Mouse (Mus musculus): ENCODE data around the gene Ube2f.
A peak's percentile ranks its signal among the peaks of the same experiment; 100 is the strongest.

Gene Ube2f

GRCm38 (mm10) chr1:91299026-91299706 lies 49.1 kb downstream of the Ube2f start:
- DNase-seq = no peak

DNA sequence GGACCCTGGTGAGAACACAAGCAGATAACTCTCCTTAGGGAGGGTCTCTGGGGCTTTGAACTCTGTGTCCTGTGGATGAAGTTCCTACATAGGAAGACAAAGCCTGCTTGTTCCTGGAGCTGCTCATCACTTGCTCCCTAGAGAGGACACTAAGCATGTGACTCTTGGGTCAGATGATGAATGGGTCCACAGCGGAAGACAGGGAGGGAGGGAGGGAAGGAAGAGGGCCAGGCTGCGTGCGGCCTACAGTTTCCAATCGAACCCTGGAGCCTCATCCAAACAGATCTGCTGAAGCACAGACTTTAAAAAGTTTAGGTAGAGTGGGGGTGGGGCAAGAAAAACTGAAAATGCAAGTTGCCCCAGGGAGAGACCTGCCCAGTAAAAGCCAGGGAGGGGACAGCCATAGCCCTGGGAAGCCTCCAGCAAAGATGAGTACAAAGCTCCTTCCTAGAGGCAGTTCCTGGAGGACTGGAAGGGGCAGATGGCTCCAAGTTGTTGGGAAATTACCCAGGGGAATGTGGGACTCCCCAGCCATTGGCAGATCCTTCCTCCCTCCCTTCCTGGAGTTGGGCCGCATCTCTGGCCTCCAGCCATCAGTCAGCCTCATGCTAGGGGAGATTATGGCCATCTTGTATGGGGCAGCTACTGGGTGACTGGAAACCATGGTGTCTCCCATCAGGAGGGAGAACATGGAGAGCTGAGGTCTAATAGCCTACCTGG lies 49.8 kb downstream of the Ube2f start:
- peak; percentile 58 to 78 for DNase-seq

- DNase-seq = no peak
Measured at GRCm38 (mm10) chr1:91301206-91301920, 51.3 kb downstream of the Ube2f start.

DNA sequence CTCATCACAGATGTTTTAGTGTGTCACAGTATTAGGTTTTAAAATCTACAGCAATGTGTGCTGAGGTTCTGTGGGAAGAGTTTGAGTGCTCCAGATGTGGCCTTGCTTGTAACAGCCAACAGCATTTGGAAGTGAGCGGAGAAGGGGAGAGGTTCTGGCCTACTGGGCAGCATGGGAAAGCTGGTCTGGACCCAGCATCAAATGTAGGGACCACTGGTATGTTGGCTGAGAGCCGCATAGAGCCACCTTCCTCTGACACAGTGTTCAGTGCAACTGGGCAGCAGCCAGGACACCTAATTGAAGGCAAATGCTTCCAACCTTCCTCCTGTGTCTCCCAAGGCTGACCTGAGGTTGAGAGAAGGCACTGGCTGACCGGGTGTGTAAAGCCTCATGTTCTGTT lies 51.9 kb downstream of the Ube2f start:
- DNase-seq = no peak

DNA sequence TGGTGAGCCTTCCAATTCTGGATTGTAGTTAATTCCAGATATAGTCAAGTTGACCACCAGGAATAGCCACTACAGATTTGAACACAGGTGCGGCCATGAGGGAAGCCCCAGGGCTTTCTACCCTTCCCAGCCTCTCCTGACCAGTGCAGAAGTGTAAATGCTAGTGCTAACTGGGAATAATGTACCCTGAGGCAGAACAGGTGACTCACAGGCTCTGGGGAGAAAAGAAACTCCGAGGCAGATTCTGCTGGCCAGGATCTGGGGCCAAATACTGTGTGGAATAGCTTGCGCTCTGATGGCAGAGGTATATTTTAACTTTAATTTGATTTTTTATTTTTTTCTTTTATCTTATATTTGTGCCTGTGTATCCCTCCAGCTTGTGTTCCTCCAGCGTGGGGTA lies 54.5 kb downstream of the Ube2f start:
- no peak for DNase-seq

- DNase-seq = no peak
Measured at GRCm38 (mm10) chr1:91309366-91310085, 59.4 kb downstream of the Ube2f start.

GRCm38 (mm10) chr1:91312273-91312672 lies 62.2 kb downstream of the Ube2f start:
- no peak for DNase-seq

- DNase-seq = no peak
Measured at GRCm38 (mm10) chr1:91313251-91313650, 63.1 kb downstream of the Ube2f start.

DNA sequence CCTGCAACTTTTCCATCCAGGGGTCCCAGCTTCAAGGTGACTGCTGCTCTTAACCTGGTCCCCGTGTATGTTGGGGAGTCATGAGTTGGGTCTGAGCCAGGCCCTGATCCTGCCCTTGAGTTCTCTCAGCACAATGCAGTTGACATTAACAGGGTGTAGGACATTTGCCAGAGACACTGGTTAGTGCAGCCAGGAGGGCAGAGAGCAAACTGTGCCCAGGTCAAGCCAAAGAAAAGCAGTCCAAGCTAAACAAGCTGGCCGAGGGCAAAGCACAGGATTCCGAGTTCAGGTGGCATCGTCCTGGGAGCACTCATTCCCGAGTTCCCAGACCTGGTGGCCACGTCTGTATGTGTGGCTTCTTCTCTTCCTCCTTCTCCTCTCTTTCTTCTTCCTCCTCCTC lies 67.6 kb downstream of the Ube2f start:
- no peak for DNase-seq

GRCm38 (mm10) chr1:91321760-91322438 lies 71.8 kb downstream of the Ube2f start, which contains the start of gene Espnl:
Espnl (plus strand) TSS chr1:91322075.
- DNase-seq = peak; percentile 69 to 81

DNA sequence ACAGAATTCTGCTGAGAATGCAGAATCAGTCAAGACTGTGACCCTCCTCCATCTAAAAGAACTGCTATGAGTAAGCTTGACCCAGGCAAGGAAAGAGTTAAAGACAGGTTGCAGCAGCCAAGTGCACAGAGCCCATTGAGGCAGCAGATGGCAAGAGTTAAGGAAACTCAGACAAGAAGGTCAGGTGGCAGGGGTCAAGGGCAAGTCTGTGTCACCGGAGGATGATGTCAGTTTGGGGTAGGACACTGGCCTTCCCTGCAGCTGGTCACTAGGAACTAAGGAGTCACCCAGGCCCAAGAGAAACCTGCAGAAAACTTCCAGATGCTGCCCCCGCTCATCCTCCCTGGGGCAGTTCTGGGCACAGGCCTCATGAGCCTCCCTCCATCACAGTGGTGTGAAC lies 74.5 kb downstream of the Ube2f start:
- DNase-seq = no peak

- no peak for DNase-seq
Measured at GRCm38 (mm10) chr1:91325488-91326042, 75.5 kb downstream of the Ube2f start.

DNA sequence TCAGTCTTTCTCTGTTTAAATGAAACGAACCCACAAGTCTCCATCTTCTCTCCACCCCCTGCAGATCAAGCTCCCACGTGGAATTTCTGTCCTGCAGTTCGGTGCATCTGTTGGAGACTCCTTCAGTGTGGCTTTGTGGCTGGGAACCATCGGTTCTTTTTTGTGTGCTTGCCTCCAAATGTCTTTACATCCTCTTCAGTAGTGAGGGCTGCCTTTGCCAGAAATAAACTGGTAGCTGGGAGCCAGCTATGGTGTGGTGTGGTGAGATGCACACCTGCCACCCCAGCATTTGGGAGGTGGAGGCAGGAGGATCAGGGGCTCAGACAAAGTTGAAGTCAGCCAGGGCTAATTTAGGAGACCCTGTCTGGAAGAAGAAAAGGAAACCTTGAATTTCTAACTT lies 82.0 kb downstream of the Ube2f start:
- no peak for DNase-seq

DNA sequence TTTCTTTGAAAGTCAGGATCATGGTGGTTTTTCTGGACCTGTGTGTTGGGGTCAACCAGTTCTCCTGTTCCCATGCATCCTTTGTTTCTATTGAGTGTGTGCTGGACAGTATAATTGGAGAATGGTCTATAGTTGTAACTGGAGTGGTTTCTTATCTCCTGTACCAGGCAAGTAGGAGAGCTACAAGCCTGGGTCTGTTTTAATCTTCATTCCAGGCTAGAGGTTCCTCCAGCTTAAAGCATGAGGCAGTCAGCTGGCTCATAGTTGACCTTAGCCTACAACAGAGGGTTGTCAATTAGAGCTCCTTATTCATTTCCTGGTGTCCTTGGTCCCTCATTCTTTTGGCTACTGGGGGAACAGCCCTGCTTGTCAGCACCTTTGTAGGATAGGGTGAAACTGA lies 83.5 kb downstream of the Ube2f start:
- no peak for DNase-seq

GRCm38 (mm10) chr1:91337355-91337754 lies 87.3 kb downstream of the Ube2f start:
- DNase-seq = no peak

Data from cerebellum, postnatal 10 days (tissue).